Mouse (Mus musculus) lung, embryonic 14.5 days (tissue): Measurements from ENCODE around the gene Chchd5. TPM values are rescaled to one million over a fixed set of nuclear protein-coding genes. Genes with fewer than 3 reads are reported as not detected.

Experiments
- ATAC-seq: fragments of 200-750 bp; cut with Nextera tagmentation; 2 replicates; pipeline ENCODE4 v1.8.0; 2017; ENCODE audit warnings: mild to moderate bottlenecking, moderate TSS enrichment, moderate library complexity; ENCODE audit not compliant: insufficient read depth
- DNase-seq: peaks from one replicate; pipeline ENCODE4 v3.0.0-alpha.2; 2015
- H3K27ac ChIP-seq: fragments of 300-500 bp; sonication (generic); 2 replicates; pipeline ENCODE4 v1.5.1; 2014; ENCODE audit warnings: low read depth, mild to moderate bottlenecking, moderate library complexity
- H3K27me3 ChIP-seq: fragments of 300-500 bp; sonication (generic); 2 replicates; pipeline ENCODE4 v1.6.1; 2014; ENCODE audit warnings: low read length, control low read depth; ENCODE audit not compliant: insufficient read depth
- H3K36me3 ChIP-seq: fragments of 300-500 bp; sonication (generic); 2 replicates; pipeline ENCODE4 v1.6.1; 2014; ENCODE audit warnings: control low read depth; ENCODE audit not compliant: insufficient read depth
- H3K4me1 ChIP-seq: fragments of 300-500 bp; sonication (generic); 2 replicates; pipeline ENCODE4 v1.6.1; 2014; ENCODE audit warnings: antibody characterized with exemption, control low read depth; ENCODE audit not compliant: insufficient read depth
- H3K4me2 ChIP-seq: fragments of 300-500 bp; sonication (generic); 2 replicates; pipeline ENCODE4 v1.6.1; 2014; ENCODE audit warnings: mild to moderate bottlenecking
- H3K4me3 ChIP-seq: fragments of 300-500 bp; sonication (generic); 2 replicates; pipeline ENCODE4 v1.5.1; 2014; ENCODE audit warnings: low read depth, low read length
- H3K9ac ChIP-seq: fragments of 300-500 bp; sonication (generic); 2 replicates; pipeline ENCODE4 v1.6.1; 2014
- H3K9me3 ChIP-seq: fragments of 300-500 bp; sonication (generic); 2 replicates; pipeline ENCODE4 v1.6.1; 2016; ENCODE audit warnings: low read depth, low read length, control low read depth
- CTCF ChIP-seq: IDR thresholded peaks from 2 replicates; pipeline ENCODE4 v1.5.1; 2016; ENCODE audit warnings: antibody characterized with exemption, low read depth
- WGBS: fragments of 180-500 bp; shearing (Covaris S2); extraction: QIAGEN DNeasy Blood & Tissue Kit; methylation state at CpG from one replicate; pipeline ENCODE4 v1.1.7; 2014; 5-methylcytosine and 5-hydroxymethylcytosine counted together
- polyA plus RNA-seq: library from polyadenylated mRNA; unstranded; fragments of >200 nt; fragmentation: Nextera tagmentation; extraction: Ambion mirVana; gene quantifications from 2 replicates; pipeline ENCODE4 v1.2.1, GENCODE M21; 2014

The Chchd5 gene
- polyA plus RNA-seq, 1 experiment from 2014 or later: 25.7 TPM

GRCm38 (mm10) chr2:129129987-129130545, 566 bp downstream of the Chchd5 start:
- H3K36me3 ChIP-seq: peaks cover 48% of the 10 kb centered on the region
- TF ChIP-seq CTCF: no peak
- H3K27ac ChIP-seq: peak overlapping the region; percentile 95
- peak overlapping the region; percentile 83 for H3K9ac ChIP-seq
- H3K4me2 ChIP-seq: peak overlapping the region; percentile 90
- peak; percentile 35 for ATAC-seq
- no peaks in the 10 kb centered on the region; the same call in 1 of the 2 replicates for H3K9me3 ChIP-seq
- WGBS: 34% methylated on average over 18 of the region's 18 CpGs
- H3K4me1 ChIP-seq: peaks cover 7% of the 10 kb centered on the region
- H3K4me3 ChIP-seq: peak overlapping the region; percentile 69
- peak; percentile 15 for DNase-seq
- no peaks in the 10 kb centered on the region for H3K27me3 ChIP-seq

- no peak overlapping the region for H3K27ac ChIP-seq
- 87% methylated on average over 2 of the region's 2 CpGs for WGBS
- H3K9ac ChIP-seq: no peak overlapping the region
- peaks cover 7% of the 10 kb centered on the region for H3K4me1 ChIP-seq
- peaks cover 41% of the 10 kb centered on the region for H3K36me3 ChIP-seq
- TF ChIP-seq CTCF: no peak
- peak overlapping the region; percentile 90 for H3K4me2 ChIP-seq
- no peaks in the 10 kb centered on the region for H3K27me3 ChIP-seq
- DNase-seq (no peak), ATAC-seq (no peak)
- H3K9me3 ChIP-seq: no peaks in the 10 kb centered on the region; the same call in 1 of the 2 replicates
- H3K4me3 ChIP-seq: no peak overlapping the region
Observed at GRCm38 (mm10) chr2:129130776-129131175, 1.3 kb downstream of the Chchd5 start.

- H3K9me3 ChIP-seq: no peaks in the 10 kb centered on the region; the same call in 1 of the 2 replicates
- no peak overlapping the region for H3K4me2 ChIP-seq
- H3K4me1 ChIP-seq: peaks cover 7% of the 10 kb centered on the region
- H3K36me3 ChIP-seq: peaks cover 27% of the 10 kb centered on the region
- no peaks in the 10 kb centered on the region for H3K27me3 ChIP-seq
- no peak overlapping the region for H3K9ac ChIP-seq
- WGBS: 92% methylated on average over 7 of the region's 7 CpGs
- DNase-seq: no peak
- no peak overlapping the region for H3K4me3 ChIP-seq
- no peak overlapping the region for H3K27ac ChIP-seq
- ATAC-seq: no peak
- TF ChIP-seq CTCF: no peak
Observed at GRCm38 (mm10) chr2:129132231-129132630, 2.7 kb downstream of the Chchd5 start.

- H3K36me3 ChIP-seq: peaks cover 19% of the 10 kb centered on the region
- no peak overlapping the region for H3K4me3 ChIP-seq
- no peaks in the 10 kb centered on the region for H3K27me3 ChIP-seq
- DNase-seq (no peak), ATAC-seq (no peak)
- WGBS: 95% methylated on average over 14 of the region's 14 CpGs
- H3K9me3 ChIP-seq: no peaks in the 10 kb centered on the region; the same call in 1 of the 2 replicates
- TF ChIP-seq CTCF: no peak
- no peak overlapping the region for H3K9ac ChIP-seq
- H3K4me1 ChIP-seq: peaks cover 7% of the 10 kb centered on the region
- H3K4me2 ChIP-seq: no peak overlapping the region
- no peak overlapping the region for H3K27ac ChIP-seq
Observed at GRCm38 (mm10) chr2:129133006-129133805, 3.7 kb downstream of the Chchd5 start.

GRCm38 (mm10) chr2:129139906-129140305, 10.4 kb downstream of the Chchd5 start:
- Histone ChIP-seq H3K36me3 (no peaks in the 10 kb centered on the region), H3K9ac (no peak overlapping the region), H3K4me2 (no peak overlapping the region), H3K27ac (no peak overlapping the region), H3K27me3 (no peaks in the 10 kb centered on the region), H3K4me3 (no peak overlapping the region), H3K4me1 (no peaks in the 10 kb centered on the region), H3K9me3 (no peaks in the 10 kb centered on the region)
- no peak for TF ChIP-seq CTCF
- ATAC-seq (no peak), DNase-seq (no peak)
- WGBS: 78% methylated on average over 10 of the region's 10 CpGs

GRCm38 (mm10) chr2:129148836-129149235, 19.3 kb downstream of the Chchd5 start:
- Histone ChIP-seq H3K4me1 (0 out of 2 replicates have a peak, but pooled peaks cover 3% of the 10 kb centered on the region), H3K4me3 (no peak overlapping the region), H3K9ac (no peak overlapping the region), H3K27ac (no peak overlapping the region), H3K4me2 (no peak overlapping the region), H3K36me3 (no peaks in the 10 kb centered on the region), H3K9me3 (no peaks in the 10 kb centered on the region), H3K27me3 (no peaks in the 10 kb centered on the region)
- WGBS: 59% methylated on average over 2 of the region's 2 CpGs
- ATAC-seq: no peak
- no peak for TF ChIP-seq CTCF
- DNase-seq: peak; percentile 19

- ATAC-seq: no peak
- no peak overlapping the region for H3K4me2 ChIP-seq
- 0 out of 2 replicates have a peak, but pooled peaks cover 3% of the 10 kb centered on the region for H3K4me1 ChIP-seq
- no peak overlapping the region for H3K27ac ChIP-seq
- no peaks in the 10 kb centered on the region for H3K36me3 ChIP-seq
- no peak for TF ChIP-seq CTCF
- 76% methylated on average over 5 of the region's 5 CpGs for WGBS
- no peaks in the 10 kb centered on the region for H3K27me3 ChIP-seq
- no peak overlapping the region for H3K4me3 ChIP-seq
- no peaks in the 10 kb centered on the region for H3K9me3 ChIP-seq
- DNase-seq: no peak
- H3K9ac ChIP-seq: no peak overlapping the region
Observed at GRCm38 (mm10) chr2:129150386-129150785, 20.9 kb downstream of the Chchd5 start.
